Mouse (Mus musculus) midbrain, postnatal 0 days (tissue): ENCODE data around the gene Tcam1. TPM values are rescaled to one million over a fixed set of nuclear protein-coding genes. Genes with fewer than 3 reads are reported as not detected.

Experiments
- ATAC-seq: fragments of 200-750 bp; cut with Nextera tagmentation; 2 replicates; pipeline ENCODE4 v1.8.0; 2017; ENCODE audit warnings: moderate number of reproducible peaks, mild to moderate bottlenecking, moderate TSS enrichment, moderate library complexity; ENCODE audit not compliant: low FRiP score
- DNase-seq: peaks from one replicate; pipeline ENCODE4 v3.0.0-alpha.2; 2015; ENCODE audit warnings: low spot score
- H3K27ac ChIP-seq: fragments of 300-500 bp; sonication (generic); 2 replicates; pipeline ENCODE4 v1.5.1; 2014; ENCODE audit warnings: low read depth, mild to moderate bottlenecking, low read length, mixed read lengths
- H3K27me3 ChIP-seq: fragments of 300-500 bp; sonication (generic); 2 replicates; pipeline ENCODE4 v1.6.1; 2014; ENCODE audit warnings: low read length, control low read depth, mixed read lengths; ENCODE audit not compliant: insufficient read depth
- H3K36me3 ChIP-seq: fragments of 300-500 bp; sonication (generic); 2 replicates; pipeline ENCODE4 v1.6.1; 2014; ENCODE audit warnings: low read length, control low read depth, mixed read lengths; ENCODE audit not compliant: insufficient read depth
- H3K4me1 ChIP-seq: fragments of 300-500 bp; sonication (generic); 2 replicates; pipeline ENCODE4 v1.6.1; 2014; ENCODE audit warnings: mild to moderate bottlenecking, control low read depth, antibody characterized with exemption, low read length, mixed read lengths; ENCODE audit not compliant: insufficient read depth
- H3K4me2 ChIP-seq: fragments of 300-500 bp; sonication (generic); 2 replicates; pipeline ENCODE4 v1.6.1; 2014; ENCODE audit warnings: low read depth, mild to moderate bottlenecking, low read length, mixed read lengths; ENCODE audit not compliant: poor library complexity, severe bottlenecking
- H3K4me3 ChIP-seq: fragments of 300-500 bp; sonication (generic); 2 replicates; pipeline ENCODE4 v1.5.1; 2014; ENCODE audit warnings: low read depth, mild to moderate bottlenecking, low read length, moderate library complexity
- H3K9ac ChIP-seq: fragments of 300-500 bp; sonication (generic); replicated peaks from 2 replicates; pipeline ENCODE4 v1.6.1; 2014; ENCODE audit warnings: mild to moderate bottlenecking, low read length, moderate library complexity, mixed read lengths; ENCODE audit not compliant: poor library complexity, severe bottlenecking
- H3K9me3 ChIP-seq: fragments of 300-500 bp; sonication (generic); 2 replicates; pipeline ENCODE4 v1.6.1; 2016; ENCODE audit warnings: low read length, control low read depth
- CTCF ChIP-seq: IDR thresholded peaks from 2 replicates; pipeline ENCODE4 v1.5.1; 2016; ENCODE audit warnings: antibody characterized with exemption, mild to moderate bottlenecking
- WGBS: fragments of 180-500 bp; shearing (Covaris S2); extraction: QIAGEN DNeasy Blood & Tissue Kit; methylation state at CpG from one replicate; pipeline ENCODE4 v1.1.7; 2014; 5-methylcytosine and 5-hydroxymethylcytosine counted together
- polyA plus RNA-seq: library from polyadenylated mRNA; unstranded; fragments of >200 nt; fragmentation: Nextera tagmentation; extraction: Ambion mirVana; gene quantifications from 2 replicates; pipeline ENCODE4 v1.2.1, GENCODE M21; 2015
- total RNA-seq: library from RNA; depleted of rRNA; stranded (reverse); fragments of >200 nt; gene quantifications from 2 replicates; pipeline ENCODE4 v1.2.3, GENCODE M21; 2014

Gene Tcam1
- total and polyA plus RNA-seq, 2 experiments from 2014 or later, result 0.10 to 0.22 TPM

- Histone ChIP-seq H3K36me3 (peaks cover 53% of the 10 kb centered on the region), H3K27ac (no peak overlapping the region), H3K4me2 (no peak overlapping the region), H3K27me3 (no peaks in the 10 kb centered on the region), H3K9ac (no peak overlapping the region), H3K4me3 (no peak overlapping the region), H3K9me3 (no peaks in the 10 kb centered on the region), H3K4me1 (peaks cover 7% of the 10 kb centered on the region)
- DNase-seq, result no peak
- no peak for ATAC-seq
- 94% methylated on average over 10 of the region's 10 CpGs for WGBS
- TF ChIP-seq CTCF, result no peak
Observed at GRCm38 (mm10) chr11:106266431-106266830, 10.0 kb upstream of the Tcam1 start.

DNA sequence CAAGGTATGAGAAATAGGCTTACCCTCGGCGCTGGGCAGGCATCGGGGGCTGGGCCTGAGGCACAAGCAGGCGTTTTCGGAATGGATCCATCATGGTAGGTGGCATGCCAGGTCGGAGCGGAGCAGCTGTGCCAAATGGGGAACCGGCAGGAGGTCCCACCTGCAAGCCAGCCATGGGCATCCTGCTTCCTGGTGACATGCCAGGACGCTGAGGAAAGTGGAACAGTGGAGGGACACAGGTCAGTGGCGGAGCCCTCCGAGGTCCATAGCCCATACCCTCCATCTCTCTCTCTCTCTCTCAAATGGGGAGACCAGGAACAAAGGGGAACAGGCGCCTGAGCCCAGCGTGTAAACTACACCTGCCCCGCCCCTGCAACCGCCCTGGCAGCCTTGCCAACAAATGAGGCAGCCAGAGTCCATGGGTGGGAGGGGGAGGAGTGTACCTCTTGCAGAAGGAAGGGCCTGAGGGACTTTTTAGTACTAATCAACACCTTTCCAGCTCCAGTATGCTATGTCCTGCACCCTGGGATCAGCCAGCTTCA is 9.1 kb upstream of the Tcam1 start:
- no peak overlapping the region for H3K4me2 ChIP-seq
- WGBS, result 79% methylated on average over 15 of the region's 15 CpGs
- ATAC-seq (no peak), DNase-seq (peak; percentile 49)
- no peak overlapping the region for H3K4me3 ChIP-seq
- H3K27ac ChIP-seq, result no peak overlapping the region
- no peaks in the 10 kb centered on the region for H3K27me3 ChIP-seq
- TF ChIP-seq CTCF, result no peak
- H3K9ac ChIP-seq, result no peak overlapping the region
- no peaks in the 10 kb centered on the region for H3K9me3 ChIP-seq
- peaks cover 12% of the 10 kb centered on the region for H3K4me1 ChIP-seq
- H3K36me3 ChIP-seq, result peaks cover 43% of the 10 kb centered on the region

DNA sequence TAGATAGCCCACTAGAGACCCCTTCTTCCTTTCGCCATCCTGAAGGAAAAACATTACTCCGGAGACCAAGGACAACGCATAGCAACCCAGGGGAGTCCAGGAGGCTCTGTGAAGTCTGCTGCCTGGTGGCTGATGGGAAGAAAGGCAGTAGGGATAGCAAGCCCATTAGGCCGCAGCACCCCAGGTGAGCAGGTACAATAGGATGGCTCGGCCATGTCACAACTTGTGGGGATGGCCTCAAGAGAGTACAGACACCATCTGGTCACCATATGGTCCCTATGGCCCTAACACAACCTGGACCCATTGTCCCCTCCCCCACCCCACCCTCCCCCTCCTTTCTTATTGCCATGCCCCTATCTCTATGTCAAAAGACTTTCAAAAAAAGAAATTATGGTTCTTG is 8.6 kb upstream of the Tcam1 start:
- WGBS, result 71% methylated on average over 5 of the region's 5 CpGs
- Histone ChIP-seq H3K9me3 (no peaks in the 10 kb centered on the region), H3K27ac (no peak overlapping the region), H3K4me3 (no peak overlapping the region), H3K36me3 (peaks cover 38% of the 10 kb centered on the region), H3K4me2 (no peak overlapping the region), H3K9ac (no peak overlapping the region), H3K27me3 (no peaks in the 10 kb centered on the region), H3K4me1 (peaks cover 12% of the 10 kb centered on the region)
- peak; percentile 5 for DNase-seq
- ATAC-seq, result no peak
- no peak for TF ChIP-seq CTCF

DNA sequence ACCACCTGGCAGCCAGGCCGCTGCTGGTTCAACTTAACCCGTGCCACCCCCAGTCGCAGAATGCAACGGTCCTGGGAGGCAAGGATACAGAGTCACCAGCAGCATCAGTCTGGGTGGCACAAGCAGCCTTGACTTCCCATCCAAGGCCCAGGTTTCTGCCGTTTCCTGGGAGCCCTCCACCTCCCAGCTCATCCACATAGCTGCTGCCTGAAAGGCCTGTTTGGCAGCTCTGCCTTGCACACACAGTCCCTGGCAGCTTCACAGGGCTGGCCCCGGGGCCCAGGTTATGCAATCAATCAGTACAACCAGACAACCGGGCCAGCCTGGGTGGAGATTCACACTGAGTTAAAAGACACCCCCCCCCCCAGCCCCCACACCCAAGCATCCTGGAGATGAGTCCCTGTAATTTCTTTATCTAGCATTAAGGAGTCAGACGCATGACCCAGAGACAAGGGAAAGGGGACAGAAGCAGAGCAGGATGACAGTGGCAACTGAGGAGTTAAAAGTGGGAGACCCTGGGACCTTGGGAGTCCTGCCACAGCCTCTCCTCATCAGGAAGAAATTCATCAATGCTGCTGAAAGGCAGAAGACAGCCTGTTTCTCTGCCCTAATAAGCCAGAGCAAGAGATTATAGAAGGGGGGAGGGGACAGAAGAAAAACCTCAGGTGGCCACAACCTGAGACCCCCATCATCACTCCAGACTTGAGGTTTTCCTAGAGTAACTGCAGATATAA is 8.0 kb upstream of the Tcam1 start:
- Histone ChIP-seq H3K4me1 (peaks cover 12% of the 10 kb centered on the region), H3K9me3 (no peaks in the 10 kb centered on the region), H3K27me3 (no peaks in the 10 kb centered on the region), H3K4me3 (no peak overlapping the region), H3K4me2 (no peak overlapping the region), H3K36me3 (peaks cover 33% of the 10 kb centered on the region), H3K9ac (no peak overlapping the region), H3K27ac (peak overlapping the region; percentile 38; the same call in 1 of the 2 replicates)
- 62% methylated on average over 8 of the region's 8 CpGs for WGBS
- ATAC-seq (no peak), DNase-seq (peak; percentile 55)
- no peak for TF ChIP-seq CTCF

- Histone ChIP-seq H3K27ac (peak overlapping the region; percentile 38; the same call in 1 of the 2 replicates), H3K36me3 (peaks cover 27% of the 10 kb centered on the region), H3K4me1 (peaks cover 12% of the 10 kb centered on the region), H3K9ac (no peak overlapping the region), H3K4me3 (no peak overlapping the region), H3K9me3 (no peaks in the 10 kb centered on the region), H3K27me3 (no peaks in the 10 kb centered on the region), H3K4me2 (no peak overlapping the region)
- ATAC-seq (no peak), DNase-seq (peak; percentile 32)
- WGBS, result 41% methylated on average over 3 of the region's 3 CpGs
- TF ChIP-seq CTCF, result no peak
Observed at GRCm38 (mm10) chr11:106269060-106269431, 7.4 kb upstream of the Tcam1 start.

GRCm38 (mm10) chr11:106271131-106271793 is 5.2 kb upstream of the Tcam1 start:
- peak overlapping the region; percentile 92; the same call in 1 of the 2 replicates for H3K9ac ChIP-seq
- H3K36me3 ChIP-seq, result peaks cover 8% of the 10 kb centered on the region
- no peaks in the 10 kb centered on the region for H3K9me3 ChIP-seq
- WGBS, result 43% methylated on average over 5 of the region's 5 CpGs
- TF ChIP-seq CTCF, result no peak; the same call in 1 of the 2 replicates
- H3K27ac ChIP-seq, result no peak overlapping the region
- no peak for ATAC-seq
- H3K27me3 ChIP-seq, result no peaks in the 10 kb centered on the region
- DNase-seq, result no peak
- H3K4me1 ChIP-seq, result peaks cover 15% of the 10 kb centered on the region
- peak overlapping the region; percentile 94 for H3K4me3 ChIP-seq
- peak overlapping the region; percentile 87 for H3K4me2 ChIP-seq
